Mouse (Mus musculus): ENCODE measurements around the gene Srsf4. TPM values are rescaled to one million over a fixed set of nuclear protein-coding genes. Genes with fewer than 3 reads are reported as not detected.
A peak's percentile ranks its signal among the peaks of the same experiment; 100 is the strongest.

Srsf4 gene
- total RNA-seq, 2 experiments from 2014 or later: 73.4 to 74.0 TPM

DNA sequence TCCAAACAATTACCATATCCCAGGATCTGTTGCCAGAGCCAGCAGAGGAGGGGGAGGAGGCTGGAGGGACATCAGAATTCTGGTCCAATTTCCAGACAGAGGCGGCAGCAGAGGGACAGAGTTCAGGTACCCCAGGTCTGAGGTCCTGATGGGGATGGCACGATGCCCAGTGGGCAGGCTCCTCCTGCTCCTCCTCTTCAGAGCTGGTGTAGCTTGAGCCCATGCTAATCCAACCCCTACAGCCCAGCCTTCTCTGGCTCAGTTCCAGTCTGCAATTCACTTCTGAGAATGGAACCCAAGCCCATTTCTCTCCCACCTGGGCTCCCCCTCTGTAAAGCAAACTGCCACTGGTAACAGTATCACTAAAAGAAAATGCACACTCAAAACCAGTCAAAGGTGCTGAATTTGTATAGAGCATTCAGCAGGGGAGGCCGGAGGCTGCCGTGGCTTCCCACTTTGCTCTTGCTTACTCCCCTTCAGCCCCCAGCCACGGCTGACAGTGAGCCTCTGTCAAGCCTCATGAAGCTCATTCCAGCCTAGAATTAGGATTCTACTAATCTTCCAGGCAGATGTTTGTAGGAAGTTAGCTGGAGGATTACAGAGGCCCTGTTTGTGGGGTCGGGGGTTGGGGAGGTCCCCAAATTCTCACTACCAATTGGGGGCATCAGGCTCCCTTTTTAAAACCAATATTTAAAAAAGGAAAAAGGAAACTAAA is 50.8 kb downstream of the Srsf4 start:
- intact Hi-C loops (cut with DNase I): no loop called here
- DNase-seq (ENCODE audit: extremely low spot score in 1 of 2, low spot score in 2 of 2): peak in 1 of 2 experiments; percentile 68

DNA sequence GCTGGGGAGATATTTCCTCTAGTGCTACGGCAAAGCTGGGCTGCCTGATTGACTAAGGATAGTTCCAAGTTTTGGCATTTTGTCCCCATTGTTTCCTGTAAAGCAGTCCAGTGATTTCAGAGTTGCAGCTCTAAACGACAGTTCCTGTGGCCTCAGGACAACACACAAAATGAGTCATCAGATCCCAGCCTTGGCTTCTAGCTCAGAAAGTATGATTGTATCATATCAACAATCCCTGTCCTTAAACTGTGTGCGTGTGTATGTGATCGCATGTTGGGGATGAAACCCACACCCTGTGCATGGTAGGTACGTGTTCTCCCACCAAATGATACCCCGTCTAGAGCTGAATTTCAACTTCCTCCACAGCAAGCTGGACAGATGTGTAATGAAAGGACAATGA is 55.7 kb downstream of the Srsf4 start:
- no peak for DNase-seq (ENCODE audit: extremely low spot score in 1 of 2, low spot score in 2 of 2)
- intact Hi-C loops (cut with DNase I): no loop called here

DNA sequence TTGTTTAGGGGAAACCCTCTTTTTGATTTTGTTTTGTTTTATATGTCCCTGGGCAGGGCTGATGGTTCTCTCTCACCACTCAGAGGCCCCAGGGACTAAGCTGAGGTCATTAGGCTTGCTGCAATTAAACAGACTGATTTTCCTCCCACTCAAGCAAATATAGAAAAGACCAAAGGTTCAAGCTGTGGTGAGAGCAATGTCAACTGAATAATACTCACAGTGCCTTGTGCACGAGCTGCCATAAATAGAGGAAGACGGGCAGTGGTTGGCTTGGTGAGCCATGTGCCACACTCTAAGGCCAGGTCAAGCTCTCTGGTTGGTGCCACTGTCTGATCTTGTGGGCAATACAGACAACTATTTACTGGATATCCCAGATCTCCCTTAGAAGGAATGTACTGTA is 66.0 kb downstream of the Srsf4 start:
- intact Hi-C loops (cut with DNase I): no loop called here
- no peak for DNase-seq (ENCODE audit: extremely low spot score in 1 of 2, low spot score in 2 of 2)

DNA sequence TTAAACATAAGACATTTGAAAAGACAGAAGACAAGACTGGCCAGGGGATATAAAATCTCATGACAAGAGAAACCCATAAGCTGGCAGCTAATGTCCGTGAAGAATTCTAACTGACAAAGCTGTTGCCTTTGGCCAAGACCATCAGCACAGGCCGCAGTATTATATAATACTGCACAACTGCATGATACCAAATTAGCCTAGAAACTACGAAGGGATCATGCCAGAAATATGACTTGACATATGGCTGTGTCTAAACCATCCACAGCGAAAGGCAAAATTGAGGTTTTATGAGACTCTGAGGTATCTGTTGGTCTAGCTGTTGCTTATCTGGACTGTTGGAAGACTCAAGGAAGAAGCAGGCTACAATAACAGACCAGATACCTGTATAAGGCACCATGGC is 67.4 kb downstream of the Srsf4 start:
- DNase-seq (ENCODE audit: extremely low spot score in 1 of 2, low spot score in 2 of 2): no peak
- intact Hi-C loops (cut with DNase I): no loop called here

DNA sequence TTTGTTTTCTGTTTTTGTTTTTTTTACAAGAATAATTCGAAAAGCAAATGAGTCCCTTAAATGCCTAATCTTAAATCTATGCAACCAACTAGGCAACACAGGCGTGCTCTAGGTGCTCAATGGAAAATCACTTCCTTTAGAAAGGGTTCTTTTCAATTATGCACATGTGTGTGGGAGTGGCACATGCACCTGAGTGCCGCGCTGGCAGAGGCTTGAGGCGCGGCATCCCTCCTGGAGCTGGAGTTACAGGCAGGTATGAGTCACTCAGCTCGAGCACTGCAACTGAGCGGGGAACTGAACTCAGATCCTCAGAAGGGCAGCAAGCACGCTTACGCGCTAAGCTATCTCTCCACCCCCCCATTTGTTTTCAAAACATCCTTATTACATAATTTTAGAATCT is 74.4 kb downstream of the Srsf4 start:
- DNase-seq (ENCODE audit: extremely low spot score in 1 of 2, low spot score in 2 of 2): no peak
- intact Hi-C loops (cut with DNase I): no loop called here

DNA sequence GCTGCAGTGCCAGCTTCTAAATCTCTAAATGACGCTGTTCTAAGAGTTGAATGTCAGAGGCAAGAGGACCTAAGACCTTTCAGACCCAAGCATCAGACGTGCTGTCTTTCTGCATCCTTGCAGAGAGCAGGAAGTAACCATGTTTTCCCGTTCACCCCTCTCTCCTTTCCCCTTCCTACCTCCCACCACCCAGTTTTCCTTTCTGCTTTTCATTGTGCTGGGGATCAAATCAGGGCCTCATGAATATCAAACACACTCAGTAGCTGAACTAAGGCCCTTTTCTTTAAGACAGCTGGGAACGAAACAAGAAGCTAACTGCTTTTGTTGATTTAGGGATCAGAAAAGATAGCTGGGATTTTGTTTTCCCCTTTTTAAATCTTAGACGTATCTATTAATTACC is 76.5 kb downstream of the Srsf4 start:
- intact Hi-C loops (cut with DNase I): no loop called here
- no peak for DNase-seq (ENCODE audit: extremely low spot score in 1 of 2, low spot score in 2 of 2)

DNA sequence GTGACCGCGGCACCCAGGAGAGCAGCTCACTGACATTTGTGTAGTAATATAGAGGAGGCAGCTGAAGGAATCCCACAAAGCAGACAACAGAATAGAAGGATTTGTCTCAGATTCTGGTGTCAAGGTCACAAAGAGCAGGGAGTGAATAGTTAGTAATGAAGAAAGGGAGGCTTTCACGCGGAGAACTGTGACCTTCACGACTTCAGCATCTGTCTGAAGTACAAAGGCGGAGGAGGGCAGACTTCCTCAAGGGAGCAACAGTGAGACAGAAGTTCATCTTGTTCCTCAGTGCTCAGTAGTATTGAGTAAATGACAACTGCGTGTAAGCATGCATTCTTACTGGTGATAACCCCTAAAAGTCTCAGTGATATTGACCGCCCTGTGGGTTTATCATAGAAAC is 77.2 kb downstream of the Srsf4 start:
- intact Hi-C loops (cut with DNase I): no loop called here
- DNase-seq (ENCODE audit: extremely low spot score in 1 of 2, low spot score in 2 of 2): no peak

Other genes starting within 250 kb of the Srsf4 start
- 10 to 100 TPM; 81.6 to 89.3 TPM for gene Ptpru, start 35.3 kb upstream of the Srsf4 start, total RNA-seq (2021)
- 10 to 100 TPM; 37.2 to 37.9 TPM for gene Mecr, start 30.1 kb upstream of the Srsf4 start, total RNA-seq (2021)
- gene Tmem200b, start 48.2 kb downstream of the Srsf4 start, total RNA-seq (2021): 1 to 10 TPM; 3.1 to 3.9 TPM
- gene Gm10300, start 201.1 kb downstream of the Srsf4 start, total RNA-seq (2021): under 1 TPM in 1 of 2 experiments, not detected in 1; 0.15 TPM
- gene Epb41, start 201.7 kb downstream of the Srsf4 start, total RNA-seq (2021): 10 to 100 TPM; 28.9 to 31.9 TPM